Mouse (Mus musculus) bone marrow, adult 2 months (tissue): ENCODE results near the gene Zmat3.

Experiments used
- CTCF ChIP-seq: fragments of 200-500 bp; IDR thresholded peaks from 2 replicates; pipeline ENCODE4 v1.5.1; 2011; ENCODE audit warnings: low read length, control low read depth; ENCODE audit not compliant: control insufficient read depth, insufficient read depth
- POLR2A ChIP-seq: fragments of 200-500 bp; IDR thresholded peaks from 2 replicates; pipeline ENCODE4 v1.6.1; 2011; ENCODE audit warnings: low read depth, mild to moderate bottlenecking, control low read depth, low read length, borderline replicate concordance; ENCODE audit not compliant: control insufficient read depth

DNA sequence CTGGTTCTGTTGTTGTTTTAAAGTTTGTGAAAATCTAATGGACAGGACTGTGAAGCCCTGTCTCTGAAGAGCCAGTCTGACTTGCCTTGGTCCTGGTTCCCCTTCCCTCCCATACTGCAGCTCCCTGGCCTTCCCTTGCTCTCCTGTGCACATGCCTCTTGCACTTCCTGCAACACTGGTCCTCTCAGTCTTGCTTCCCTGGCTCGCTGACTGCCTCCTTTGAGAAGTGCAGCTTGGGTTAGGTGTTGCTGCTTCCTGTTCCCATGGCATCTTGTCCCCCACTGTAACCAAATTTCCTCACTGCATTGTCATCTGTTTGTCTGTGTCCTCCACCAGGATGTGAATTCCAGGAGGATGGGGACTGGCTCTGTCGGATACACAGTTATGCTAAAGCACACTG is 34.1 kb upstream of the Zmat3 start:
- TF ChIP-seq POLR2A (no peak), CTCF (no peak)
